Comparison of ENCODE assay signal across 16 mouse cellular contexts in the genomic region with DNA sequence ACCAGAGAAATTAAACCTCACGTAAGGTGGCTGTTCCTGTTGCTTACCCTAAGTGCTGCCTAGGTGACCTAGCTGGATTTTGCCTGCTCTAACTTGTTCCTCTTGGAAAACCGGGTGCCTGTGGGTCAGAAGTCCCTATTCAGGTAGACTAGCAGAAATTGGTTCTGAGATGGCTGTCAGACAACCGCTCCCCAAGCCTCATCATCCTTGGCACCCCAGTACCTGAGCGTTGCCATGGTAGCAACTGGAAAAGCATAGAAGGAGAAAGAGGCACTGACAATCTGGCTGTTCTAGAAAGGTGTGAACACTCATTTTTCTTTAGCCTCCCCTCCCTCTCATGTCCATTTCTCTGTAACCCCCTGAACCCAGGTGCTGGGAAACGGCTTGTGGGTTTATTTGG. TPM values are rescaled to one million over a fixed set of nuclear protein-coding genes. Genes with fewer than 3 reads are reported as not detected.
DNase-seq lines count a peak whose midpoint lies in the region; ATAC-seq and TF ChIP-seq lines count a peak whose summit lies in the region.
"Had no signal": no experiment of that assay in that cellular context is flagged by ENCODE, and none has a peak within 500 bp of the region (broad histone marks: within the 10 kb centered on the region; RNA-seq: fewer than 3 reads in every experiment).

No protein-coding gene starts in this region.

- no peaks in the 10 kb centered on the region; the same call in 1 of the 2 replicates for H3K36me3 ChIP-seq in kidney, adult 2 months (ENCODE audit: control insufficient read depth, insufficient read depth, low read length)
- peaks cover 17% of the 10 kb centered on the region for H3K36me3 ChIP-seq in kidney, embryonic 15.5 days
- peaks cover 2% of the 10 kb centered on the region; the same call in 1 of the 2 replicates for H3K36me3 ChIP-seq in forebrain, embryonic 16.5 days (ENCODE audit: control insufficient read depth, insufficient read depth)
- 0 out of 2 replicates have a peak, but pooled peaks cover 1% of the 10 kb centered on the region for H3K36me3 ChIP-seq in hindbrain, postnatal 0 days (ENCODE audit: insufficient read depth, low read length)
- H3K36me3 ChIP-seq in neural tube, embryonic 14.5 days (ENCODE audit: control insufficient read depth, insufficient read depth, low read length), result no peaks in the 10 kb centered on the region
- H3K36me3 ChIP-seq: embryonic facial prominence, embryonic 15.5 days had no signal

- no peak for ATAC-seq in kidney, embryonic 15.5 days (replicated peaks; ENCODE audit: low FRiP score)
- peak; percentile 68 for ATAC-seq in forebrain, embryonic 16.5 days
- peak; percentile 48; the same call in 1 of the 2 replicates for ATAC-seq in hindbrain, postnatal 0 days
- ATAC-seq in neural tube, embryonic 14.5 days (ENCODE audit: low read depth), result peak; percentile 44; the same call in 1 of the 2 replicates

- no peak for TF ChIP-seq POLR2A in kidney, adult 2 months (IDR thresholded peaks at IDR 0.05; ENCODE audit: low read depth, low read length)

- intact Hi-C loops in gastrocnemius, postnatal 36 days (cut with DNase I), result no loop called here

- no peak overlapping the region for H3K4me2 ChIP-seq in kidney, embryonic 15.5 days
- H3K4me2 ChIP-seq in forebrain, embryonic 16.5 days (ENCODE audit: low read length), result no peak overlapping the region
- peak overlapping the region; percentile 33 for H3K4me2 ChIP-seq in hindbrain, postnatal 0 days (ENCODE audit: low read depth, low read length)
- no peak overlapping the region for H3K4me2 ChIP-seq in neural tube, embryonic 14.5 days (ENCODE audit: low read depth, low read length)
- H3K4me2 ChIP-seq: embryonic facial prominence, embryonic 15.5 days; limb, embryonic 13.5 days had no signal

- H3K27me3 ChIP-seq in kidney, adult 2 months (replicated peaks; ENCODE audit: control insufficient read depth, insufficient read depth, low read length), result no peaks in the 10 kb centered on the region
- H3K27me3 ChIP-seq in kidney, embryonic 15.5 days, result no peaks in the 10 kb centered on the region
- no peaks in the 10 kb centered on the region for H3K27me3 ChIP-seq in forebrain, embryonic 16.5 days (replicated peaks; ENCODE audit: control insufficient read depth, insufficient read depth, low read length)
- no peaks in the 10 kb centered on the region for H3K27me3 ChIP-seq in hindbrain, postnatal 0 days (ENCODE audit: insufficient read depth, low read length)
- no peaks in the 10 kb centered on the region for H3K27me3 ChIP-seq in neural tube, embryonic 14.5 days (ENCODE audit: control insufficient read depth, insufficient read depth, low read length)
- H3K27me3 ChIP-seq: embryonic facial prominence, embryonic 15.5 days; limb, embryonic 13.5 days had no signal

- peak overlapping the region; percentile 15 for H3K27ac ChIP-seq in kidney, adult 2 months (ENCODE audit: insufficient read depth, low read depth, low read length)
- no peak overlapping the region for H3K27ac ChIP-seq in kidney, embryonic 15.5 days
- H3K27ac ChIP-seq in forebrain, embryonic 16.5 days (ENCODE audit: low read length), result peak overlapping the region; percentile 31; the same call in 1 of the 2 replicates
- H3K27ac ChIP-seq in hindbrain, postnatal 0 days, result peak overlapping the region; percentile 29; the same call in 1 of the 2 replicates
- 0 out of 2 replicates have a peak overlapping the region, but pooled peaks have one; percentile 3 for H3K27ac ChIP-seq in neural tube, embryonic 14.5 days (ENCODE audit: low read depth, low read length)
- H3K27ac ChIP-seq: embryonic facial prominence, embryonic 15.5 days; limb, embryonic 13.5 days; stomach, postnatal 0 days had no signal

- peaks cover 13% of the 10 kb centered on the region for H3K4me1 ChIP-seq in kidney, adult 2 months (ENCODE audit: control insufficient read depth, insufficient read depth, low read length)
- peaks cover 11% of the 10 kb centered on the region; the same call in 1 of the 2 replicates for H3K4me1 ChIP-seq in kidney, embryonic 15.5 days
- peaks cover 11% of the 10 kb centered on the region; the same call in 1 of the 2 replicates for H3K4me1 ChIP-seq in forebrain, embryonic 16.5 days (replicated peaks; ENCODE audit: control insufficient read depth, insufficient read depth, low read length)
- H3K4me1 ChIP-seq in hindbrain, postnatal 0 days (ENCODE audit: insufficient read depth, low read length), result peaks cover 5% of the 10 kb centered on the region; the same call in 1 of the 2 replicates
- H3K4me1 ChIP-seq in neural tube, embryonic 14.5 days (ENCODE audit: control insufficient read depth, insufficient read depth, low read length), result peaks cover 5% of the 10 kb centered on the region; the same call in 1 of the 2 replicates
- H3K4me1 ChIP-seq: embryonic facial prominence, embryonic 15.5 days had no signal

- no peak overlapping the region for H3K4me3 ChIP-seq in kidney, adult 2 months (ENCODE audit: insufficient read depth, low read depth, low read length)
- no peak overlapping the region for H3K4me3 ChIP-seq in kidney, embryonic 15.5 days (replicated peaks)
- no peak overlapping the region for H3K4me3 ChIP-seq in forebrain, embryonic 16.5 days (replicated peaks; ENCODE audit: low read length)
- H3K4me3 ChIP-seq in hindbrain, postnatal 0 days (ENCODE audit: low read length), result no peak overlapping the region
- H3K4me3 ChIP-seq in neural tube, embryonic 14.5 days (ENCODE audit: low read depth, low read length), result no peak overlapping the region
- H3K4me3 ChIP-seq: embryonic facial prominence, embryonic 15.5 days; limb, embryonic 13.5 days had no signal

- DNase-seq in kidney, adult 2 months, result peak; percentile 37
- peak; percentile 55 for DNase-seq in hindbrain, postnatal 0 days (ENCODE audit: low spot score)
- DNase-seq in natural killer cell, adult 2 months (ENCODE audit: low spot score in 2 of 2), result no peak
- no peak for DNase-seq in gastrocnemius, postnatal 36 days
- DNase-seq: B cell, adult 2 months; cerebellum, adult 18-20 months; layer of hippocampus, adult 9-11 months; lung, adult 18-20 months; lung, postnatal 36 days; thymus, postnatal 25 days had no signal

- H3K9me3 ChIP-seq in kidney, embryonic 15.5 days (replicated peaks), result no peaks in the 10 kb centered on the region
- no peaks in the 10 kb centered on the region for H3K9me3 ChIP-seq in forebrain, embryonic 16.5 days (ENCODE audit: control insufficient read depth, low read length)
- H3K9me3 ChIP-seq in hindbrain, postnatal 0 days (ENCODE audit: low read length), result no peaks in the 10 kb centered on the region
- no peaks in the 10 kb centered on the region for H3K9me3 ChIP-seq in neural tube, embryonic 14.5 days (ENCODE audit: control insufficient read depth, low read length)
- H3K9me3 ChIP-seq: embryonic facial prominence, embryonic 15.5 days; limb, embryonic 13.5 days had no signal

- no peak overlapping the region for H3K9ac ChIP-seq in kidney, embryonic 15.5 days
- H3K9ac ChIP-seq in forebrain, embryonic 16.5 days (replicated peaks; ENCODE audit: low read depth, low read length), result no peak overlapping the region
- no peak overlapping the region for H3K9ac ChIP-seq in hindbrain, postnatal 0 days (replicated peaks; ENCODE audit: low read length)
- peak overlapping the region; percentile 34; the same call in 1 of the 2 replicates for H3K9ac ChIP-seq in neural tube, embryonic 14.5 days (replicated peaks; ENCODE audit: low read depth, low read length)
- H3K9ac ChIP-seq: embryonic facial prominence, embryonic 15.5 days; limb, embryonic 13.5 days had no signal

- no peak for TF ChIP-seq CTCF in kidney, adult 2 months (conservative IDR thresholded peaks at IDR 0.05; ENCODE audit: insufficient read depth, insufficient read length, low read depth, low read length)
- no peak for TF ChIP-seq CTCF in hindbrain, postnatal 0 days (IDR thresholded peaks at IDR 0.05; ENCODE audit: low read depth)

- 68% methylated on average over 5 of the region's 5 CpGs for WGBS in kidney, adult 2 months
- 83% methylated on average over 5 of the region's 5 CpGs for WGBS in kidney, embryonic 15.5 days
- WGBS in forebrain, embryonic 16.5 days, result 66% methylated on average over 5 of the region's 5 CpGs
- 46% methylated on average over 5 of the region's 5 CpGs for WGBS in hindbrain, postnatal 0 days
- 52% methylated on average over 5 of the region's 5 CpGs for WGBS in neural tube, embryonic 14.5 days

RNA-seq across cellular contexts. Expression of a gene that starts 17.0 kb away (rescaled TPM):
- polyA plus RNA-seq in kidney, adult 2 months (2012; rRNA removed), result 88.7 and 99.9 TPM in 2 replicates
- polyA plus RNA-seq in kidney, embryonic 15.5 days (2015; fragmentation: Nextera tagmentation; extraction: Ambion mirVana), result 24.0 and 24.2 TPM in 2 replicates
- 16.0 and 17.9 TPM in 2 replicates for polyA plus RNA-seq in forebrain, embryonic 16.5 days (2015; fragmentation: Nextera tagmentation; extraction: Ambion mirVana)
- total RNA-seq in hindbrain, postnatal 0 days (2014; rRNA removed), result 21.7 and 24.9 TPM in 2 replicates
- 16.3 and 16.9 TPM in 2 replicates for polyA plus RNA-seq in hindbrain, postnatal 0 days (2015; fragmentation: Nextera tagmentation; extraction: Ambion mirVana)
- polyA plus RNA-seq in neural tube, embryonic 14.5 days (2014; fragmentation: Nextera tagmentation; extraction: Ambion mirVana), result 22.3 and 25.1 TPM in 2 replicates
- total RNA-seq in gastrocnemius, postnatal 36 days (2021), result 1 to 10 TPM; 8.0 to 9.1 TPM

Comparison
In these comparisons a context has a peak if more than half of its experiments do, and no peak if none do; other contexts are left out.
1. DNase-seq: peak in kidney, adult 2 months (single experiment) and hindbrain, postnatal 0 days (single experiment); none in natural killer cell, adult 2 months (0 of 2) and gastrocnemius, postnatal 36 days (0 of 2).